Mouse (Mus musculus) ES-CJ7 (cell line): ENCODE measurements around the gene Slc6a16.
A peak's percentile ranks its signal among the peaks of the same experiment; 100 is the strongest.

ENCODE experiments used
- DNase-seq: peaks from one replicate; pipeline ENCODE4 v3.0.0; 2011; ENCODE audit warnings: low read depth, low spot score

Slc6a16 gene

DNA sequence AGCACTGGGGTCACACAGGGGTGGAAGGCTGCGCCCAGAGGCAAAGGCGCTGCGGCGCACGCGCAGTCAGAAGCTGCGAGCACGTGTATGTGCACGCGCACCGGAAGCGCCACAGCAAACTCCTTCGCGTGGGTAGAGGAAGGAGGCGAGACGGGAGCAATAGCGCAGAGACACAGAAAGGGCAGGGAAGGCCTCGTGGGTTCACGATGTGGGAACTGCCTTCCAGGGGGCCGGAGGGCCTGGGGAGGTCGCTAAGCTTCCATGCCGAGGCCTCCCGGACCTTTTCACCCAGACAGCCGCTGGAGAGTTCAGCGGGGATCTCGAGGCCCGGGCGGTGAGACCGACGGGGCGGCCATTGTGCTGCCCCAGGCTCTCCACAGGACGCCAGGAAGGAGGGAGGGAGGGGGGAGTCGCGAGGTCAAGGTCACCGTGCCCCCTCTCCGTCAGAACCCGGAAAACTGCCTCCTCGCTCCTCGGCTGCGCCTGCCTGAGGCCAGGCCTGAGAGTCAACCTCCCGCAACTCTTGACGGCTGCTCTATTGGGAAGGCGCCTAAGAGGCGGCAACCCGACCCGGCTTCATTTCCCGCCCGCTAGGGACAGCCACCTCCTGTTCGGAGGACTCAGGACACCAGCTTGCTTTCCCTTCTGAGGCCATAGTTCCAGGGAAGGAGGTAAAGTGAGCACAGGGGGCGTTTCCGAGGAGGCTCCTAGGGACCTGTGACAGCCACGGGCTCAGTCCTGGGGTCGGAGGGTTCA, at the start of gene Slc6a16:
TSS of gene Slc6a16 (plus strand) at position 453 of the 756 bp plus-strand sequence.
- peak; percentile 95 for DNase-seq

- no peak for DNase-seq
These were observed 49.7 kb upstream of the Slc6a16 start for GRCm38 (mm10) chr7:45191161-45191560.

DNA sequence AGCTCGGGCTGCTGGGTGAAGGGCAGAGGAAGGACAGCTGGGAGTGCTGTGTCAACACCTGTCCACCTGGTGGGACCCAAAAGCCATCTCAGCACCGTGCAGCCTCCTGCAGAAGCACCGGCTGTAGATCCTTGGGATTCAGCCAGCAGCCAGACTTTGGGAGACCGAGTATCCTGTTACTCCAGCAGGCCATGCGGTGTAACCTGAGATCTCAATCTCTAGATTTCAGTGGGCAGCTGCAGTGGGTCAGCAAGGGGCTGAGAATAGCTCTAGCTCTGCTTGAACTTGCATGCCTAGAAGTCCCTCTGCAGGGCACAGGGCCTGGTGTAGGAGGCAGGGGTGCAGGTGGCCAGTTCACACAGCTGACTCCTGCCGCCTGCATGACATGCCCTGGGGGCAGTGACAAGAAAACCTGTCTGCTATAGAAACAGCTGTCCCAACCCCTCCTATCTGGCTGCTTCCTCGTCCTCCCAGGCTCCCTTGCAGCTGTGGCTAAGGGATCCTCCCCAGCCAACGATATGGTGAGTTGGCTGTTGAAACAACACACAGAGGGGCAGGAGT, 49.0 kb upstream of the Slc6a16 start:
- DNase-seq = no peak

- no peak for DNase-seq
These were observed 48.1 kb upstream of the Slc6a16 start for GRCm38 (mm10) chr7:45192585-45193310.

DNA sequence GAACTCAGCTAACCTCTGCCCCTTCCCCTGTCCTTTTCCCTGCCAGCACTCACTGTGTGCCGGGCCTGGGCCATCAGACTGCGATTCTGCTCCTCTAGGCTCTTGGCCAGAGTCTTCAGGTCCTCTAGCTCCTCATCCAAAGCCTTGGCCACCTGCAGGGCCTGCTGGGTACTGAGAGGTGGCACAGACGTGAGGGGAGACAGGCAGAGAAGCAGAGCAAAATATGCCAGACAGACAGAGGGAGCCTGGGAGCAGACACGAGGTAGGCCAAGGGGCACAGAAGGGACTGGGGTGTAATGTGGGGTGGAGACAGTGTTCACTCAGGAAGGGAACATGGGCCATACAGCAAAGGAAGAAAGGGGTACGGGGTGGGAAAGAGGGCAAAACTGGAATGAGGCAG, 47.5 kb upstream of the Slc6a16 start:
- no peak for DNase-seq

DNA sequence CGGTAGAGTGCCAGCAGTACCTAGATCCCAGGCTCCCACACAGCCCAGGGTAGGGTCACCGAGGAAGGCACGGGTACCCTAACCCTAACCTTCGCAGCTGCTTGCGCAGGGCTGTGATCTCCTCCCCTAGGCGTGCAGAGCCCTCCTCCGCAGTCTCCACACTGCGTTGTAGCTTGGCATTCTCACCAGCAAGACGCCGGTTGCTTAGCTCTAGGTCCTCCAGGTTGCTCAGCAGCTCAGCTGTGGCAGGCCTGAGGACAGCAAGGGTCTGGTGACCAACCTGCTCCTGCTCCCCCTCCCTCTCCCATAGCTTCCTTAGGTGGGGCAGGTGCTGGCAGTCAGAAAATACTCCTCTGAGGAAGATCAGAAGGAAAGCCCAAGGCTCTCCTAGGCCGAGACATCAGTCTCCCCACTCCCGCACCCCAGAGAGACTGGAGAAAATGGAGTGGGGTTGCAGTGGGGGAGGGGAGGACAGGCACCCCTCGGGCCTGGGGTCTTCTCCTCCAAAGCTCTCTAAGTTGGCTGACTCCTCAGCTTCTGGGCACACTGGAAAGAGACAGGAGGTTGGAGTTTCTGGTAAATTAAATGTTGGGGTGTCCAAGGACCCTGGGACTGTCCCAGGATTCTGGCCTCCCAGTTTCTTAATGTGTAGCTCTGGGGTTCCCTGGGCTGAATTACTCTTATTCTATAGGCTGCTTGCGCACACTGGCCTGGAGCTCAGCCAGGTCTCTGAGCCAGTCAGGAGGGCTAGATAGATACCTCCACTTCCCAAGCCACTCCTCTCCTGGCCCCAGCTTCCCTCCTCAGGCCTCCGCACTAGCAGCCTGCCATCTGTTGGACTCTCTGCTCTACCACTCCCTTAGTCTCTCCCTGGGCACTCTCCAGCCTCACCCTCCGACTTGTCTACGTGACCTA, 46.8 kb upstream of the Slc6a16 start:
- DNase-seq = no peak

DNA sequence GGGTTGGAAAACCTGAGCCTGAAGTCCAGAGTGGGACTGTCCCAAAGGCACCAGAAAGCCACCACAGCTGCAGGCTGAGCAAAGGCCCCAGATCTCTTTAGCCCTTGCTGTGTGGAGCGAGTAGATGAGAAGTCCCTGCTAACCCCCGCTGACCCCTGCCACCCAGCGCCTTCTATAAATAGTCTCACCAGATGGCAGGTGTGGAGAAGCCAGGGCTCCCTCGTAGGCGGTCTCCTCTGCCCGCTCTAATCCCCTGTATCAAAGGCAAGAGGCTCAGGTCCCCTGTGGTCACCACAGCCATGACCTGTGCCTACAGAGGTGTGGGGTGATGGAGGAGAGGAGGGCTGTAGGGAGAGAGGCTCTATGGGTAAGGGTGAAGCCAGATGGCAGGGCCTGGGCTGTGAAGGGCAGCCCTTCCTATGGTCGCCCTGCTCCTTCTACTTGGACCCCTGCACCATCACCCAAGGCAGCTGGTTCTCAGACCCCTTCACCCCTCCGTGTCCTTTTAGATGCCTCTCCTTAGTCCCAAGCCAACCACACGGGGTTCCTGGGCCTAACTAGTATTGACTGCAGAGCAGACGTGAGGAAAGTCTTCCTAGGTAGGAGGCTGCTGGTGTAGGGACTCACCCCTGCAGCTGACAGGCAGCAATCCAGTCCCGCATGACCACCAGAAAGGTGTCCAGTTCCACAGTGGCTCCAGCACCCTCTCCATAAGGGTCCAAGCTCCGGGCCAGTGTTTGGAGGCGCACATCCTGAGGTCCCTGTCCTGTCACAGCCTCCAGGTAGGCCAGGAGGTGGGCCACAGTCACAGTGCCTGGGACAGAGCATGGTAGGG, 45.3 kb upstream of the Slc6a16 start:
- DNase-seq = no peak

GRCm38 (mm10) chr7:45196176-45196535, 44.7 kb upstream of the Slc6a16 start:
- no peak for DNase-seq

GRCm38 (mm10) chr7:45196994-45197393, 43.9 kb upstream of the Slc6a16 start:
- no peak for DNase-seq

DNA sequence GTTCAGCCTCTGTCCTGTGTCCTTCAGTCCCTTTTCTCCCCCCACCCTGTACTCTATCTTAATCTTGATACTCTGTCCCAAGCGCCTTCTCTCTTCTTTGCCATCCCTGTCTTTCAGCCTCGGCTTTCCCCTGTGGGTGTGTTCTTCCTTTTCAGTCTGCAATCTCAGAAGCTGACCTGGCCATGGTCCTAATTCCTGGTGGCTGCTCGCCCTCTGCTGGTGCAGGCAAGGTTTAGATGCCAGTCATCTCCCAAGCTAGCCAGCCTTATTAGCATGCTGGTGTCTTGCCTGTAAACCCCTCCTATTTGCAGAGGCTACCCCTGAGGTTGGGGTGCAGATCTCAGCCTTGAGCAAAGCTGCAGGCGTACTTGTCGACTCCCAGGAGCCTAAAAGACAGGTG, 42.5 kb upstream of the Slc6a16 start:
- peak; percentile 80 for DNase-seq

DNA sequence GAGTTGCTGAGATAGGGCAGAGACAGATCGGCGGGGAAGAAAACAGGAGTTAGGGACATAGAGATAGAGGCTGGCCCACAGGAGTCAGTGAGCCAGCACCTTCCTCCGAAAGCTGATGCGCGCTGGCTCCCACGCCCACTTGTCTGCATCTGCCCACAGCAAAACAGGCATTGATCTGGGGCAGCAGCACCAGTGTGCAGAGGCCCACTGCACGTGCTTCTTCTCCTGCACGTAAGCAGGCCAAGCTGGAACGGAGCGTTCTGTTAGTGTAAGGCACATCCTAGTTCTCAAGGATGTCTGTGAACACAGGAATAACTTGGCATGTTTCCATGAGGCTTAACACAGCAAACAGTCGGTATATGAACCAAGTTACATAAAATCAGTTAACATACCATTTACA, 41.9 kb upstream of the Slc6a16 start:
- DNase-seq = no peak

GRCm38 (mm10) chr7:45202654-45203053, 38.2 kb upstream of the Slc6a16 start:
- no peak for DNase-seq

GRCm38 (mm10) chr7:45204380-45205143, 36.3 kb upstream of the Slc6a16 start, which contains the start of gene Ccdc155:
Gene Ccdc155 (minus strand): TSS chr7:45204892.
- DNase-seq = peak; percentile 100

- DNase-seq = no peak
These were observed 32.6 kb upstream of the Slc6a16 start for GRCm38 (mm10) chr7:45208260-45208659.

DNA sequence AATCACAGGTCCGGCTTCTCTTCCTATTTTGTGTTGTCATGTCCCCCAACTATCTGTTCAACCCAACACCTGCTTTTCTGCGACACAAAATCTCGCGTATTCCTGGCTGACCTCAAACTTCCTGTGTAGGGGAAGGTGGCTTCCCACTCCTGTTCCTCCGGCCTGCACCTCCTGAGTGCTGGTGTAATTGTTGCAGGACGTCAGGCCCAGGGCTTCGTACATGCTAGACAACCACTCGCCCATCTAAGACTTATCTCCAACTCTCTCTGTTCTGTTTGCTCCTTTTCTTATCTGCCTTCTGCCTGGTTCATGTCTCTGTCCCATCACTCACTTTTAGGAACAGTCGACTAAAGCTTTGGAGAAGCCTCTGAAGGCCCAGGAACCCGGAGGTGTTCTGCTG, 29.8 kb upstream of the Slc6a16 start:
- DNase-seq = no peak

DNA sequence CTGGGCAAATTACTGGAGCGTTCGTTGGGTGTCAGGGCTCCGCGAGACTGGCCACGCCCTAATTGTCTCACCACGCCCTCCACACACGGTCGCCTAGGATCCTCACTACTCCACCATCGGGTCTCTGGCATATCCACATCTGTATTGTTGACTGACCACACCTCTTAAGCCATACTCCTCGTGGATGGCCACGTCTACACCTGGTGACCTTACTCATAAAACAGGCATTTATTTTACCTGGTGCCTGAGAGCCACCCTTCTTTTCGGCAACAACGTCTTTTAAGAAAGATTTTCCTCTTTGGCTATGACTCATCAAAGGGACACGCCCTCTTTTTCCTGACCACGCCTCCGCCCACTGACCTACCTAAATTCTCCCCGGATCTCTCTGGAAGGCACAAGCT, 29.0 kb upstream of the Slc6a16 start, which contains the start of gene Dkkl1:
TSS of gene Dkkl1 (minus strand) at position 297 of the 401 bp plus-strand sequence.
- peak; percentile 73 for DNase-seq

DNA sequence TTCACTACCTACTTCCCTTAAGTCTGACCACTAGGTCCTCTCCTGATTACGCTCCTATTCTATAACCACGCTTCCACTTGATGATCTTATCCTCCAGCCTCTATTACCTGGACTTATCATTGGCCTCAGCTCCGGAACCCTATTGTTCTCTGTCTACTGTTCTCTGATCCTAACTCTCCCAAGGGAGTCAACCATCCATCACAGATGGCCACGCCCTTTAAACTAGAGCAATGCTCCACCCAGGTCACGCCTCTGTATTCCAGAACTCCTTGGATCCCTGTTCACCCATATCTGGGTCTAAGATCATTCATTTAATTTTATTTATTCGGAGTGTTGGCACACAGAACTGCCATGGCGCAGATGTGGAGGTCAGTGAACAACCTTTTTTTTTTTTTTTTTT, 28.5 kb upstream of the Slc6a16 start:
- peak; percentile 57 for DNase-seq

GRCm38 (mm10) chr7:45213708-45214107, 27.2 kb upstream of the Slc6a16 start:
- DNase-seq = no peak

DNA sequence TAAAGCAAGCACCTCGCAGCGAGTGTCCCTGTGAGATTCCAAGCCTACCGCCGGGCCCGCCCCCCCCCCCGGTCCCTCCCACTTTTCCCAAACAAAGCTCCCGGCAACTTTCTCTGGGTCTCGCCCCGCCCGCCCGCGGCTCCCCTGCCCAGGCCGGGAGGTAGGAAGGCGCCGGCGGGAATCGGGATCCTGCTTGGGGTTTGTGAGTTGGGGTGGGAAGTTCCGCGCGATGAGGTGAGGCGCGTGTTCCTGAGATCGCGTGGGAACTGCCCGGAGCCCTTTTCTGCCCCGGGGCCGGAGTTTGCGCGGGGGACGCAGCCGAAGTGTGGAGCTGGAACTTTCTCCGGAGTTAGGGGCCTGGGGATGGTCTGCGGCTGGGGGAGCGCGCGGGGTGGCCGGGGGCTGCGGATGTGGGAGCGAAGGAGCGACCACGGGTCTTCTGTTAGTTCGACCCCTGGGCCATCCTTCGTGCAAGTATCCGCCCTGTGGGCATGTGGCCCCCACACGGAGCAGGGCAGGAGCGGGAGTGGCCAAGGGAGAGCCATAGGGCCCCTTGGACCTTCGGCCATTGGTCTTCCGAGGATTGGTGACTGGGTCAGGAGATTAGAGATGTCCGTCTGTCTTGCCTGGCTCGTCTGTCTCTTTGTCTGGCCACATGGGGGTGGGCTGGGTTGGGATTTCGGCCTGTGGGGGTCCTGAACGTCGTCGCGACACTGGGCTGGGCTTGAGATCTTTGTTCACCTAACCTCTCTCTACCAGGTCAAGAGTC, 25.0 kb upstream of the Slc6a16 start, which contains the start of gene Tead2:
TSS of gene Tead2 (plus strand) at position 81 of the 769 bp plus-strand sequence.
- peak; percentile 75 for DNase-seq
